Mouse (Mus musculus): ENCODE data around the gene Nsg1. TPM values are rescaled to one million over a fixed set of nuclear protein-coding genes. Genes with fewer than 3 reads are reported as not detected.

Nsg1 gene
- polyA plus RNA-seq, 1 experiment from 2014 or later, result 280 TPM

GRCm38 (mm10) chr5:38153636-38154035 lies 6.1 kb downstream of the Nsg1 start:
- Histone ChIP-seq H3K4me1 (ENCODE audit: control insufficient read depth, insufficient read depth, low read length) (peaks cover 68% of the 10 kb centered on the region), H3K36me3 (ENCODE audit: control insufficient read depth, insufficient read depth, low read length) (peaks cover 88% of the 10 kb centered on the region), H3K27me3 (ENCODE audit: control insufficient read depth, insufficient read depth, low read length) (no peaks in the 10 kb centered on the region), H3K4me2 (ENCODE audit: low read length) (peak overlapping the region; percentile 18), H3K4me3 (replicated peaks; ENCODE audit: low read depth, low read length) (no peak overlapping the region), H3K27ac (replicated peaks; ENCODE audit: low read depth, low read length) (no peak overlapping the region), H3K9me3 (ENCODE audit: control insufficient read depth, low read length) (0 out of 2 replicates have a peak, but pooled peaks cover 3% of the 10 kb centered on the region), H3K9ac (replicated peaks; ENCODE audit: low read length) (0 out of 2 replicates have a peak overlapping the region, but pooled peaks have one; percentile 3)
- no peak for DNase-seq
- no peak for ATAC-seq (ENCODE audit: low FRiP score, low TSS enrichment)
- WGBS, result 93% methylated on average over 5 of the region's 5 CpGs

GRCm38 (mm10) chr5:38152201-38153108 lies 7.3 kb downstream of the Nsg1 start:
- H3K9ac ChIP-seq (replicated peaks; ENCODE audit: low read length), result no peak overlapping the region
- DNase-seq, result no peak
- WGBS, result 85% methylated on average over 9 of the region's 10 CpGs
- peaks cover 72% of the 10 kb centered on the region for H3K4me1 ChIP-seq (ENCODE audit: control insufficient read depth, insufficient read depth, low read length)
- no peak overlapping the region for H3K27ac ChIP-seq (replicated peaks; ENCODE audit: low read depth, low read length)
- peak overlapping the region; percentile 18 for H3K4me2 ChIP-seq (ENCODE audit: low read length)
- peaks cover 99% of the 10 kb centered on the region for H3K36me3 ChIP-seq (ENCODE audit: control insufficient read depth, insufficient read depth, low read length)
- no peaks in the 10 kb centered on the region for H3K27me3 ChIP-seq (ENCODE audit: control insufficient read depth, insufficient read depth, low read length)
- ATAC-seq (ENCODE audit: low FRiP score, low TSS enrichment), result no peak
- H3K9me3 ChIP-seq (ENCODE audit: control insufficient read depth, low read length), result 0 out of 2 replicates have a peak, but pooled peaks cover 3% of the 10 kb centered on the region
- H3K4me3 ChIP-seq (replicated peaks; ENCODE audit: low read depth, low read length), result 0 out of 2 replicates have a peak overlapping the region, but pooled peaks have one; percentile 1

GRCm38 (mm10) chr5:38151264-38151663 lies 8.4 kb downstream of the Nsg1 start:
- Histone ChIP-seq H3K9ac (replicated peaks; ENCODE audit: low read length) (no peak overlapping the region), H3K27me3 (ENCODE audit: control insufficient read depth, insufficient read depth, low read length) (no peaks in the 10 kb centered on the region), H3K27ac (replicated peaks; ENCODE audit: low read depth, low read length) (no peak overlapping the region), H3K9me3 (ENCODE audit: control insufficient read depth, low read length) (0 out of 2 replicates have a peak, but pooled peaks cover 3% of the 10 kb centered on the region), H3K4me1 (ENCODE audit: control insufficient read depth, insufficient read depth, low read length) (peaks cover 60% of the 10 kb centered on the region), H3K4me3 (replicated peaks; ENCODE audit: low read depth, low read length) (no peak overlapping the region), H3K36me3 (ENCODE audit: control insufficient read depth, insufficient read depth, low read length) (peaks cover 99% of the 10 kb centered on the region), H3K4me2 (ENCODE audit: low read length) (peak overlapping the region; percentile 18)
- WGBS, result 41% methylated on average over 3 of the region's 3 CpGs
- DNase-seq, result peak; percentile 50
- no peak for ATAC-seq (ENCODE audit: low FRiP score, low TSS enrichment)

- H3K9me3 ChIP-seq (ENCODE audit: control insufficient read depth, low read length), result 0 out of 2 replicates have a peak, but pooled peaks cover 3% of the 10 kb centered on the region
- H3K4me1 ChIP-seq (ENCODE audit: control insufficient read depth, insufficient read depth, low read length), result peaks cover 14% of the 10 kb centered on the region
- no peak overlapping the region for H3K4me3 ChIP-seq (replicated peaks; ENCODE audit: low read depth, low read length)
- H3K36me3 ChIP-seq (ENCODE audit: control insufficient read depth, insufficient read depth, low read length), result peaks cover 99% of the 10 kb centered on the region
- no peak for ATAC-seq (ENCODE audit: low FRiP score, low TSS enrichment)
- H3K4me2 ChIP-seq (ENCODE audit: low read length), result no peak overlapping the region
- DNase-seq, result no peak
- no peaks in the 10 kb centered on the region for H3K27me3 ChIP-seq (ENCODE audit: control insufficient read depth, insufficient read depth, low read length)
- 93% methylated on average over 6 of the region's 6 CpGs for whole genome bisulfite sequencing
- H3K9ac ChIP-seq (replicated peaks; ENCODE audit: low read length), result no peak overlapping the region
- H3K27ac ChIP-seq (replicated peaks; ENCODE audit: low read depth, low read length), result no peak overlapping the region
These were observed 13.2 kb downstream of the Nsg1 start for GRCm38 (mm10) chr5:38146524-38146923.

GRCm38 (mm10) chr5:38140893-38141292 lies 18.8 kb downstream of the Nsg1 start:
- Histone ChIP-seq H3K27me3 (ENCODE audit: control insufficient read depth, insufficient read depth, low read length) (no peaks in the 10 kb centered on the region), H3K9me3 (ENCODE audit: control insufficient read depth, low read length) (no peaks in the 10 kb centered on the region), H3K36me3 (ENCODE audit: control insufficient read depth, insufficient read depth, low read length) (peaks cover 100% of the 10 kb centered on the region), H3K4me1 (ENCODE audit: control insufficient read depth, insufficient read depth, low read length) (no peaks in the 10 kb centered on the region), H3K4me2 (ENCODE audit: low read length) (no peak overlapping the region), H3K9ac (replicated peaks; ENCODE audit: low read length) (no peak overlapping the region), H3K4me3 (replicated peaks; ENCODE audit: low read depth, low read length) (no peak overlapping the region), H3K27ac (replicated peaks; ENCODE audit: low read depth, low read length) (no peak overlapping the region)
- no peak for DNase-seq
- WGBS, result 93% methylated on average over 6 of the region's 6 CpGs
- ATAC-seq (ENCODE audit: low FRiP score, low TSS enrichment), result no peak

- H3K9ac ChIP-seq (replicated peaks; ENCODE audit: low read length), result no peak overlapping the region
- no peaks in the 10 kb centered on the region for H3K9me3 ChIP-seq (ENCODE audit: control insufficient read depth, low read length)
- H3K36me3 ChIP-seq (ENCODE audit: control insufficient read depth, insufficient read depth, low read length), result peaks cover 76% of the 10 kb centered on the region
- H3K4me2 ChIP-seq (ENCODE audit: low read length), result no peak overlapping the region
- DNase-seq (no peak), ATAC-seq (ENCODE audit: low FRiP score, low TSS enrichment) (no peak)
- WGBS, result 94% methylated on average over 9 of the region's 9 CpGs
- H3K27me3 ChIP-seq (ENCODE audit: control insufficient read depth, insufficient read depth, low read length), result no peaks in the 10 kb centered on the region
- H3K27ac ChIP-seq (replicated peaks; ENCODE audit: low read depth, low read length), result no peak overlapping the region
- no peak overlapping the region for H3K4me3 ChIP-seq (replicated peaks; ENCODE audit: low read depth, low read length)
- no peaks in the 10 kb centered on the region for H3K4me1 ChIP-seq (ENCODE audit: control insufficient read depth, insufficient read depth, low read length)
These were observed 22.5 kb downstream of the Nsg1 start for GRCm38 (mm10) chr5:38137163-38137562.

GRCm38 (mm10) chr5:38136247-38136646 lies 23.5 kb downstream of the Nsg1 start:
- ATAC-seq (ENCODE audit: low FRiP score, low TSS enrichment) (no peak), DNase-seq (no peak)
- H3K36me3 ChIP-seq (ENCODE audit: control insufficient read depth, insufficient read depth, low read length), result peaks cover 66% of the 10 kb centered on the region
- no peaks in the 10 kb centered on the region for H3K27me3 ChIP-seq (ENCODE audit: control insufficient read depth, insufficient read depth, low read length)
- no peaks in the 10 kb centered on the region for H3K9me3 ChIP-seq (ENCODE audit: control insufficient read depth, low read length)
- WGBS, result 95% methylated on average over 9 of the region's 9 CpGs
- no peak overlapping the region for H3K4me3 ChIP-seq (replicated peaks; ENCODE audit: low read depth, low read length)
- H3K4me1 ChIP-seq (ENCODE audit: control insufficient read depth, insufficient read depth, low read length), result no peaks in the 10 kb centered on the region
- no peak overlapping the region for H3K4me2 ChIP-seq (ENCODE audit: low read length)
- no peak overlapping the region for H3K27ac ChIP-seq (replicated peaks; ENCODE audit: low read depth, low read length)
- H3K9ac ChIP-seq (replicated peaks; ENCODE audit: low read length), result no peak overlapping the region

- no peak for DNase-seq
These were observed 30.4 kb downstream of the Nsg1 start for GRCm38 (mm10) chr5:38129339-38129738.

More at GRCm38 (mm10) chr5:38129339-38129738, 30.4 kb downstream of the Nsg1 start:
- no peaks in the 10 kb centered on the region for H3K4me1 ChIP-seq (ENCODE audit: control insufficient read depth, insufficient read depth, low read length)
- no peak for ATAC-seq (ENCODE audit: low FRiP score, low TSS enrichment)
- 99% methylated on average over 2 of the region's 2 CpGs for WGBS
- H3K4me3 ChIP-seq (replicated peaks; ENCODE audit: low read depth, low read length), result no peak overlapping the region
- no peaks in the 10 kb centered on the region for H3K27me3 ChIP-seq (ENCODE audit: control insufficient read depth, insufficient read depth, low read length)
- H3K4me2 ChIP-seq (ENCODE audit: low read length), result no peak overlapping the region
- no peaks in the 10 kb centered on the region; the same call in 1 of the 2 replicates for H3K36me3 ChIP-seq (ENCODE audit: control insufficient read depth, insufficient read depth, low read length)
- no peaks in the 10 kb centered on the region for H3K9me3 ChIP-seq (ENCODE audit: control insufficient read depth, low read length)
- no peak overlapping the region for H3K27ac ChIP-seq (replicated peaks; ENCODE audit: low read depth, low read length)
- no peak overlapping the region for H3K9ac ChIP-seq (replicated peaks; ENCODE audit: low read length)
